Mouse (Mus musculus): ENCODE measurements around the gene Kmt2e. TPM values are rescaled to one million over a fixed set of nuclear protein-coding genes. Genes with fewer than 3 reads are reported as not detected.

Gene Kmt2e
- polyA plus RNA-seq, 1 experiment from 2014 or later, result 62.5 TPM

GRCm38 (mm10) chr5:23395721-23396120 is 38.5 kb upstream of the Kmt2e start:
- Histone ChIP-seq H3K36me3 (0 out of 2 replicates have a peak, but pooled peaks cover 2% of the 10 kb centered on the region), H3K9me3 (replicated peaks) (no peaks in the 10 kb centered on the region), H3K4me3 (no peak overlapping the region), H3K27ac (no peak overlapping the region), H3K4me2 (no peak overlapping the region), H3K27me3 (no peaks in the 10 kb centered on the region), H3K9ac (no peak overlapping the region), H3K4me1 (replicated peaks) (peaks cover 4% of the 10 kb centered on the region; the same call in 1 of the 2 replicates)
- WGBS, result 66% methylated on average over 3 of the region's 3 CpGs
- ATAC-seq (replicated peaks; ENCODE audit: insufficient number of reproducible peaks, insufficient read depth, low FRiP score, low read depth), result no peak

- Histone ChIP-seq H3K4me1 (replicated peaks) (peaks cover 4% of the 10 kb centered on the region; the same call in 1 of the 2 replicates), H3K4me3 (no peak overlapping the region), H3K27me3 (no peaks in the 10 kb centered on the region), H3K9ac (no peak overlapping the region), H3K27ac (no peak overlapping the region), H3K36me3 (peaks cover 8% of the 10 kb centered on the region; the same call in 1 of the 2 replicates), H3K9me3 (replicated peaks) (no peaks in the 10 kb centered on the region), H3K4me2 (no peak overlapping the region)
- ATAC-seq (replicated peaks; ENCODE audit: insufficient number of reproducible peaks, insufficient read depth, low FRiP score, low read depth), result no peak
- 86% methylated on average over 3 of the region's 3 CpGs for WGBS
Observed at GRCm38 (mm10) chr5:23396756-23397155, 37.5 kb upstream of the Kmt2e start.

GRCm38 (mm10) chr5:23400156-23400555 is 34.1 kb upstream of the Kmt2e start:
- no peak; the same call in 1 of the 2 replicates for ATAC-seq (replicated peaks; ENCODE audit: insufficient number of reproducible peaks, insufficient read depth, low FRiP score, low read depth)
- Histone ChIP-seq H3K27me3 (no peaks in the 10 kb centered on the region), H3K4me3 (no peak overlapping the region), H3K9ac (no peak overlapping the region), H3K4me1 (replicated peaks) (0 out of 2 replicates have a peak, but pooled peaks cover 2% of the 10 kb centered on the region), H3K9me3 (replicated peaks) (no peaks in the 10 kb centered on the region), H3K4me2 (no peak overlapping the region), H3K36me3 (peaks cover 11% of the 10 kb centered on the region; the same call in 1 of the 2 replicates), H3K27ac (no peak overlapping the region)
- WGBS, result 88% methylated on average over 3 of the region's 3 CpGs

GRCm38 (mm10) chr5:23400868-23401267 is 33.4 kb upstream of the Kmt2e start:
- Histone ChIP-seq H3K9me3 (replicated peaks) (no peaks in the 10 kb centered on the region), H3K9ac (no peak overlapping the region), H3K36me3 (peaks cover 11% of the 10 kb centered on the region; the same call in 1 of the 2 replicates), H3K4me1 (replicated peaks) (0 out of 2 replicates have a peak, but pooled peaks cover 2% of the 10 kb centered on the region), H3K27me3 (no peaks in the 10 kb centered on the region), H3K4me2 (no peak overlapping the region), H3K27ac (no peak overlapping the region), H3K4me3 (no peak overlapping the region)
- ATAC-seq (replicated peaks; ENCODE audit: insufficient number of reproducible peaks, insufficient read depth, low FRiP score, low read depth), result no peak
- 92% methylated on average over 3 of the region's 3 CpGs for WGBS

- Histone ChIP-seq H3K36me3 (peaks cover 11% of the 10 kb centered on the region; the same call in 1 of the 2 replicates), H3K4me2 (no peak overlapping the region), H3K4me3 (no peak overlapping the region), H3K27me3 (no peaks in the 10 kb centered on the region), H3K27ac (no peak overlapping the region), H3K4me1 (replicated peaks) (0 out of 2 replicates have a peak, but pooled peaks cover 2% of the 10 kb centered on the region), H3K9me3 (replicated peaks) (no peaks in the 10 kb centered on the region), H3K9ac (no peak overlapping the region)
- WGBS, result 84% methylated on average over 9 of the region's 9 CpGs
- ATAC-seq (replicated peaks; ENCODE audit: insufficient number of reproducible peaks, insufficient read depth, low FRiP score, low read depth), result no peak
Observed at GRCm38 (mm10) chr5:23401368-23401767, 32.9 kb upstream of the Kmt2e start.

GRCm38 (mm10) chr5:23401999-23402398 is 32.2 kb upstream of the Kmt2e start:
- Histone ChIP-seq H3K4me3 (no peak overlapping the region), H3K9ac (no peak overlapping the region), H3K27ac (no peak overlapping the region), H3K27me3 (no peaks in the 10 kb centered on the region), H3K9me3 (replicated peaks) (no peaks in the 10 kb centered on the region), H3K36me3 (peaks cover 11% of the 10 kb centered on the region; the same call in 1 of the 2 replicates), H3K4me1 (replicated peaks) (0 out of 2 replicates have a peak, but pooled peaks cover 6% of the 10 kb centered on the region), H3K4me2 (no peak overlapping the region)
- no peak for ATAC-seq (replicated peaks; ENCODE audit: insufficient number of reproducible peaks, insufficient read depth, low FRiP score, low read depth)
- whole genome bisulfite sequencing, result 37% methylated on average over 1 of the region's 2 CpGs

- Histone ChIP-seq H3K27ac (no peak overlapping the region), H3K27me3 (no peaks in the 10 kb centered on the region), H3K4me3 (no peak overlapping the region), H3K4me2 (no peak overlapping the region), H3K9ac (no peak overlapping the region), H3K4me1 (replicated peaks) (peaks cover 8% of the 10 kb centered on the region; the same call in 1 of the 2 replicates), H3K9me3 (replicated peaks) (no peaks in the 10 kb centered on the region), H3K36me3 (peaks cover 11% of the 10 kb centered on the region; the same call in 1 of the 2 replicates)
- 67% methylated on average over 11 of the region's 11 CpGs for WGBS
- no peak for ATAC-seq (replicated peaks; ENCODE audit: insufficient number of reproducible peaks, insufficient read depth, low FRiP score, low read depth)
Observed at GRCm38 (mm10) chr5:23403161-23403560, 31.1 kb upstream of the Kmt2e start.

GRCm38 (mm10) chr5:23405666-23406404 is 28.4 kb upstream of the Kmt2e start:
- Histone ChIP-seq H3K4me3 (no peak overlapping the region), H3K9ac (no peak overlapping the region), H3K36me3 (peaks cover 8% of the 10 kb centered on the region; the same call in 1 of the 2 replicates), H3K4me2 (no peak overlapping the region), H3K4me1 (replicated peaks) (peaks cover 24% of the 10 kb centered on the region), H3K9me3 (replicated peaks) (no peaks in the 10 kb centered on the region), H3K27ac (no peak overlapping the region), H3K27me3 (no peaks in the 10 kb centered on the region)
- ATAC-seq (replicated peaks; ENCODE audit: insufficient number of reproducible peaks, insufficient read depth, low FRiP score, low read depth), result no peak
- WGBS, result 91% methylated on average over 12 of the region's 12 CpGs

- peaks cover 29% of the 10 kb centered on the region for H3K4me1 ChIP-seq (replicated peaks)
- H3K27me3 ChIP-seq, result no peaks in the 10 kb centered on the region
- no peak overlapping the region for H3K9ac ChIP-seq
- no peak overlapping the region for H3K4me3 ChIP-seq
- 76% methylated on average over 4 of the region's 4 CpGs for WGBS
- H3K27ac ChIP-seq, result no peak overlapping the region
- H3K4me2 ChIP-seq, result no peak overlapping the region
- H3K36me3 ChIP-seq, result 0 out of 2 replicates have a peak, but pooled peaks cover 4% of the 10 kb centered on the region
- no peaks in the 10 kb centered on the region for H3K9me3 ChIP-seq (replicated peaks)
- no peak for ATAC-seq (replicated peaks; ENCODE audit: insufficient number of reproducible peaks, insufficient read depth, low FRiP score, low read depth)
Observed at GRCm38 (mm10) chr5:23406405-23406745, 27.9 kb upstream of the Kmt2e start.

GRCm38 (mm10) chr5:23408106-23408505 is 26.1 kb upstream of the Kmt2e start:
- Histone ChIP-seq H3K27me3 (no peaks in the 10 kb centered on the region), H3K9ac (no peak overlapping the region), H3K4me1 (replicated peaks) (peaks cover 46% of the 10 kb centered on the region), H3K4me3 (no peak overlapping the region), H3K36me3 (0 out of 2 replicates have a peak, but pooled peaks cover 9% of the 10 kb centered on the region), H3K4me2 (no peak overlapping the region), H3K9me3 (replicated peaks) (no peaks in the 10 kb centered on the region), H3K27ac (no peak overlapping the region)
- 49% methylated on average over 5 of the region's 5 CpGs for WGBS
- ATAC-seq (replicated peaks; ENCODE audit: insufficient number of reproducible peaks, insufficient read depth, low FRiP score, low read depth), result no peak

- Histone ChIP-seq H3K9me3 (replicated peaks) (no peaks in the 10 kb centered on the region), H3K9ac (no peak overlapping the region), H3K27ac (peak overlapping the region; percentile 78), H3K4me2 (no peak overlapping the region), H3K4me1 (replicated peaks) (peaks cover 63% of the 10 kb centered on the region), H3K36me3 (0 out of 2 replicates have a peak, but pooled peaks cover 6% of the 10 kb centered on the region), H3K4me3 (no peak overlapping the region), H3K27me3 (no peaks in the 10 kb centered on the region)
- 44% methylated on average over 9 of the region's 9 CpGs for WGBS
- peak; percentile 56 for ATAC-seq (replicated peaks; ENCODE audit: insufficient number of reproducible peaks, insufficient read depth, low FRiP score, low read depth)
Observed at GRCm38 (mm10) chr5:23410040-23410717, 24.1 kb upstream of the Kmt2e start.

Data from heart, embryonic 15.5 days (tissue).